Mouse (Mus musculus): ENCODE data around the gene Cit. TPM values are rescaled to one million over a fixed set of nuclear protein-coding genes. Genes with fewer than 3 reads are reported as not detected.

The Cit gene
- polyA plus RNA-seq, 1 experiment from 2014 or later, result 30.7 TPM

- DNase-seq (ENCODE audit: low spot score) (no peak), ATAC-seq (ENCODE audit: insufficient number of reproducible peaks, low FRiP score, low TSS enrichment, low read depth) (no peak)
- no peaks in the 10 kb centered on the region for H3K9me3 ChIP-seq (ENCODE audit: control insufficient read depth, low read length)
- peak overlapping the region; percentile 87 for H3K4me2 ChIP-seq (ENCODE audit: low read depth, severe bottlenecking)
- no peak overlapping the region for H3K27ac ChIP-seq (replicated peaks; ENCODE audit: low read depth, low read length)
- peaks cover 5% of the 10 kb centered on the region; the same call in 1 of the 2 replicates for H3K4me1 ChIP-seq (ENCODE audit: control insufficient read depth, insufficient read depth, low read length)
- H3K36me3 ChIP-seq (ENCODE audit: control insufficient read depth, insufficient read depth, low read length), result peaks cover 9% of the 10 kb centered on the region; the same call in 1 of the 2 replicates
- peak overlapping the region; percentile 91 for H3K4me3 ChIP-seq (ENCODE audit: low read depth, low read length)
- H3K9ac ChIP-seq (ENCODE audit: low read length), result peak overlapping the region; percentile 82
- H3K27me3 ChIP-seq (ENCODE audit: control insufficient read depth, insufficient read depth, low read length), result no peaks in the 10 kb centered on the region
- WGBS, result 33% methylated on average over 8 of the region's 8 CpGs
Measured at GRCm38 (mm10) chr5:115845635-115846174, 627 bp downstream of the Cit start.

- peaks cover 15% of the 10 kb centered on the region; the same call in 1 of the 2 replicates for H3K36me3 ChIP-seq (ENCODE audit: control insufficient read depth, insufficient read depth, low read length)
Measured at GRCm38 (mm10) chr5:115847166-115847565, 2.1 kb downstream of the Cit start.

GRCm38 (mm10) chr5:115848463-115848862, 3.4 kb downstream of the Cit start:
- ATAC-seq (ENCODE audit: insufficient number of reproducible peaks, low FRiP score, low TSS enrichment, low read depth), result no peak
- WGBS, result 96% methylated on average over 7 of the region's 7 CpGs

More at GRCm38 (mm10) chr5:115847166-115847565, 2.1 kb downstream of the Cit start:
- Histone ChIP-seq H3K9ac (ENCODE audit: low read length) (no peak overlapping the region), H3K4me3 (ENCODE audit: low read depth, low read length) (no peak overlapping the region), H3K9me3 (ENCODE audit: control insufficient read depth, low read length) (no peaks in the 10 kb centered on the region), H3K27me3 (ENCODE audit: control insufficient read depth, insufficient read depth, low read length) (no peaks in the 10 kb centered on the region), H3K4me1 (ENCODE audit: control insufficient read depth, insufficient read depth, low read length) (peaks cover 5% of the 10 kb centered on the region; the same call in 1 of the 2 replicates), H3K4me2 (ENCODE audit: low read depth, severe bottlenecking) (no peak overlapping the region), H3K27ac (replicated peaks; ENCODE audit: low read depth, low read length) (no peak overlapping the region)
- DNase-seq (ENCODE audit: low spot score) (no peak), ATAC-seq (ENCODE audit: insufficient number of reproducible peaks, low FRiP score, low TSS enrichment, low read depth) (no peak)
- WGBS, result 91% methylated on average over 8 of the region's 8 CpGs

GRCm38 (mm10) chr5:115849263-115849829, 4.3 kb downstream of the Cit start:
- peaks cover 26% of the 10 kb centered on the region for H3K36me3 ChIP-seq (ENCODE audit: control insufficient read depth, insufficient read depth, low read length)
- no peak overlapping the region for H3K9ac ChIP-seq (ENCODE audit: low read length)
- ATAC-seq (ENCODE audit: insufficient number of reproducible peaks, low FRiP score, low TSS enrichment, low read depth), result no peak
- no peaks in the 10 kb centered on the region for H3K9me3 ChIP-seq (ENCODE audit: control insufficient read depth, low read length)
- H3K4me2 ChIP-seq (ENCODE audit: low read depth, severe bottlenecking), result no peak overlapping the region
- H3K4me1 ChIP-seq (ENCODE audit: control insufficient read depth, insufficient read depth, low read length), result peaks cover 5% of the 10 kb centered on the region; the same call in 1 of the 2 replicates
- no peak for DNase-seq (ENCODE audit: low spot score)
- WGBS, result 88% methylated on average over 12 of the region's 12 CpGs
- no peak overlapping the region for H3K27ac ChIP-seq (replicated peaks; ENCODE audit: low read depth, low read length)
- H3K27me3 ChIP-seq (ENCODE audit: control insufficient read depth, insufficient read depth, low read length), result no peaks in the 10 kb centered on the region
- H3K4me3 ChIP-seq (ENCODE audit: low read depth, low read length), result no peak overlapping the region

More at GRCm38 (mm10) chr5:115848463-115848862, 3.4 kb downstream of the Cit start:
- no peak for DNase-seq (ENCODE audit: low spot score)
- Histone ChIP-seq H3K36me3 (ENCODE audit: control insufficient read depth, insufficient read depth, low read length) (peaks cover 23% of the 10 kb centered on the region), H3K27ac (replicated peaks; ENCODE audit: low read depth, low read length) (no peak overlapping the region), H3K9me3 (ENCODE audit: control insufficient read depth, low read length) (no peaks in the 10 kb centered on the region), H3K4me1 (ENCODE audit: control insufficient read depth, insufficient read depth, low read length) (peaks cover 5% of the 10 kb centered on the region; the same call in 1 of the 2 replicates), H3K4me2 (ENCODE audit: low read depth, severe bottlenecking) (no peak overlapping the region), H3K27me3 (ENCODE audit: control insufficient read depth, insufficient read depth, low read length) (no peaks in the 10 kb centered on the region), H3K4me3 (ENCODE audit: low read depth, low read length) (no peak overlapping the region), H3K9ac (ENCODE audit: low read length) (no peak overlapping the region)

GRCm38 (mm10) chr5:115850250-115851028, 5.4 kb downstream of the Cit start:
- H3K4me1 ChIP-seq (ENCODE audit: control insufficient read depth, insufficient read depth, low read length), result peaks cover 5% of the 10 kb centered on the region; the same call in 1 of the 2 replicates
- no peak overlapping the region for H3K9ac ChIP-seq (ENCODE audit: low read length)
- no peak for DNase-seq (ENCODE audit: low spot score)
- H3K36me3 ChIP-seq (ENCODE audit: control insufficient read depth, insufficient read depth, low read length), result peaks cover 26% of the 10 kb centered on the region
- ATAC-seq (ENCODE audit: insufficient number of reproducible peaks, low FRiP score, low TSS enrichment, low read depth), result no peak
- WGBS, result 85% methylated on average over 17 of the region's 17 CpGs
- no peaks in the 10 kb centered on the region for H3K27me3 ChIP-seq (ENCODE audit: control insufficient read depth, insufficient read depth, low read length)
- H3K4me3 ChIP-seq (ENCODE audit: low read depth, low read length), result no peak overlapping the region
- H3K27ac ChIP-seq (replicated peaks; ENCODE audit: low read depth, low read length), result no peak overlapping the region
- no peaks in the 10 kb centered on the region for H3K9me3 ChIP-seq (ENCODE audit: control insufficient read depth, low read length)
- H3K4me2 ChIP-seq (ENCODE audit: low read depth, severe bottlenecking), result no peak overlapping the region

- no peaks in the 10 kb centered on the region for H3K27me3 ChIP-seq (ENCODE audit: control insufficient read depth, insufficient read depth, low read length)
- no peaks in the 10 kb centered on the region for H3K9me3 ChIP-seq (ENCODE audit: control insufficient read depth, low read length)
- WGBS, result 75% methylated on average over 13 of the region's 13 CpGs
- H3K4me3 ChIP-seq (ENCODE audit: low read depth, low read length), result no peak overlapping the region
- no peak overlapping the region for H3K9ac ChIP-seq (ENCODE audit: low read length)
- H3K4me2 ChIP-seq (ENCODE audit: low read depth, severe bottlenecking), result no peak overlapping the region
- DNase-seq (ENCODE audit: low spot score), result no peak
- no peak for ATAC-seq (ENCODE audit: insufficient number of reproducible peaks, low FRiP score, low TSS enrichment, low read depth)
- H3K27ac ChIP-seq (replicated peaks; ENCODE audit: low read depth, low read length), result no peak overlapping the region
- no peaks in the 10 kb centered on the region for H3K4me1 ChIP-seq (ENCODE audit: control insufficient read depth, insufficient read depth, low read length)
- H3K36me3 ChIP-seq (ENCODE audit: control insufficient read depth, insufficient read depth, low read length), result peaks cover 26% of the 10 kb centered on the region
Measured at GRCm38 (mm10) chr5:115851029-115851365, 5.9 kb downstream of the Cit start.

- ATAC-seq (ENCODE audit: insufficient number of reproducible peaks, low FRiP score, low TSS enrichment, low read depth) (no peak), DNase-seq (ENCODE audit: low spot score) (no peak)
- Histone ChIP-seq H3K4me2 (ENCODE audit: low read depth, severe bottlenecking) (no peak overlapping the region), H3K36me3 (ENCODE audit: control insufficient read depth, insufficient read depth, low read length) (peaks cover 26% of the 10 kb centered on the region), H3K27ac (replicated peaks; ENCODE audit: low read depth, low read length) (no peak overlapping the region), H3K27me3 (ENCODE audit: control insufficient read depth, insufficient read depth, low read length) (no peaks in the 10 kb centered on the region), H3K4me1 (ENCODE audit: control insufficient read depth, insufficient read depth, low read length) (no peaks in the 10 kb centered on the region), H3K4me3 (ENCODE audit: low read depth, low read length) (no peak overlapping the region), H3K9ac (ENCODE audit: low read length) (no peak overlapping the region), H3K9me3 (ENCODE audit: control insufficient read depth, low read length) (no peaks in the 10 kb centered on the region)
- WGBS, result 90% methylated on average over 4 of the region's 4 CpGs
Measured at GRCm38 (mm10) chr5:115852431-115852830, 7.4 kb downstream of the Cit start.

GRCm38 (mm10) chr5:115853691-115854090, 8.6 kb downstream of the Cit start:
- Histone ChIP-seq H3K27ac (replicated peaks; ENCODE audit: low read depth, low read length) (no peak overlapping the region), H3K4me1 (ENCODE audit: control insufficient read depth, insufficient read depth, low read length) (no peaks in the 10 kb centered on the region), H3K9me3 (ENCODE audit: control insufficient read depth, low read length) (no peaks in the 10 kb centered on the region), H3K27me3 (ENCODE audit: control insufficient read depth, insufficient read depth, low read length) (no peaks in the 10 kb centered on the region), H3K4me2 (ENCODE audit: low read depth, severe bottlenecking) (no peak overlapping the region), H3K9ac (ENCODE audit: low read length) (no peak overlapping the region), H3K36me3 (ENCODE audit: control insufficient read depth, insufficient read depth, low read length) (peaks cover 19% of the 10 kb centered on the region), H3K4me3 (ENCODE audit: low read depth, low read length) (no peak overlapping the region)
- WGBS, result 88% methylated on average over 9 of the region's 9 CpGs
- DNase-seq (ENCODE audit: low spot score) (no peak), ATAC-seq (ENCODE audit: insufficient number of reproducible peaks, low FRiP score, low TSS enrichment, low read depth) (no peak)

All from limb, embryonic 11.5 days (tissue).